Mouse (Mus musculus) lung, postnatal 0 days (tissue): ENCODE measurements around the gene Grasp.
A peak's percentile ranks its signal among the peaks of the same experiment; 100 is the strongest.

Experiments used
- CTCF ChIP-seq: IDR thresholded peaks from 2 replicates; pipeline ENCODE4 v1.5.1; 2016; ENCODE audit warnings: antibody characterized with exemption, mild to moderate bottlenecking
- EP300 ChIP-seq: IDR thresholded peaks from 2 replicates; pipeline ENCODE4 v1.6.1; 2016; ENCODE audit warnings: antibody characterized with exemption, mild to moderate bottlenecking, control low read depth

GRCm38 (mm10) chr15:101238885-101239511 is 15.0 kb downstream of the Grasp start:
- TF ChIP-seq CTCF (peak; percentile 84), EP300 (no peak)
